Mouse (Mus musculus) lung, postnatal 0 days (tissue): Measurements from ENCODE around the gene Cox6a2.

ENCODE experiments used
- CTCF ChIP-seq: IDR thresholded peaks from 2 replicates; pipeline ENCODE4 v1.5.1; 2016; ENCODE audit warnings: antibody characterized with exemption, mild to moderate bottlenecking
- EP300 ChIP-seq: IDR thresholded peaks from 2 replicates; pipeline ENCODE4 v1.6.1; 2016; ENCODE audit warnings: antibody characterized with exemption, mild to moderate bottlenecking, control low read depth

DNA sequence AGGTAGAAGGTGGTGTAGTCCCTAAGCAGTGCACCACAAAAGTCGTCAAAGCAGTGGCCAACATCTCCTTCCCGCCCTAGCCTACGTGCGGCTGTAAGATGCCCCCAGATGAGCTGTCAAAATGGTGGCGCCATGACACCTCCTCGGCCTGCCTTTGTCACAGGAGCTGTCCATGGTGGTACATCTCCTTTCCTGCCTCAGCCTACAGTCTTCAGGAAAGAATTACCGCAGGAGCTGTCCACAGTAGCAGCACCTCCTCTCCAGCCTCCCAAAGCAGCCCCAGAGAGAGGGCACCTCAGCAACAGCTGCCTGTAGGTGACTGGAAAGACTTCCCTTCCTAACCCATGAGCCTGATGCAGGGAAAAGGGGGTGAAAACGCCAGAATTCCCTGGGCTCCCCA lies 25.6 kb upstream of the Cox6a2 start:
- TF ChIP-seq CTCF (no peak), EP300 (no peak)
